Mouse (Mus musculus): ENCODE data around the gene Sec1.

- TF ChIP-seq CTCF (IDR thresholded peaks at IDR 0.05; ENCODE audit: control insufficient read depth, insufficient read depth, insufficient read length): no peak
- TF ChIP-seq FOSL1 (IDR thresholded peaks at IDR 0.05; ENCODE audit: insufficient read depth, low read length, poor library complexity, severe bottlenecking): no peak
- no peak for TF ChIP-seq MAX (IDR thresholded peaks at IDR 0.05)
- TF ChIP-seq CEBPB (IDR thresholded peaks at IDR 0.05; ENCODE audit: low read depth): no peak
- no peak for TF ChIP-seq MYOG (IDR thresholded peaks at IDR 0.05; ENCODE audit: control insufficient read depth, extremely low read depth, insufficient read length)
- TF ChIP-seq USF1 (IDR thresholded peaks at IDR 0.05; ENCODE audit: low read depth): no peak
These were observed 32.2 kb upstream of the Sec1 start for GRCm38 (mm10) chr7:45726419-45726818.

Data from C2C12 (cell line).